Mouse (Mus musculus): ENCODE measurements around the gene Rab20.
A peak's percentile ranks its signal among the peaks of the same experiment; 100 is the strongest.
"Not testable (repeated sequence)": the region's sequence is repeated elsewhere in the genome, so short reads cannot be mapped to it uniquely, and the experiment has no call there.

Gene Rab20

GRCm38 (mm10) chr8:11478807-11479527 is 457 bp upstream of the Rab20 start:
- no peak for DNase-seq

- no peak for DNase-seq
Measured at GRCm38 (mm10) chr8:11477178-11477553, 1.3 kb downstream of the Rab20 start.

- no peak for DNase-seq
Measured at GRCm38 (mm10) chr8:11476338-11477177, 2.0 kb downstream of the Rab20 start.

GRCm38 (mm10) chr8:11475876-11476275 is 2.6 kb downstream of the Rab20 start:
- DNase-seq: no peak

GRCm38 (mm10) chr8:11475397-11475796 is 3.1 kb downstream of the Rab20 start:
- no peak for DNase-seq

GRCm38 (mm10) chr8:11473072-11473471 is 5.4 kb downstream of the Rab20 start:
- no peak for DNase-seq

GRCm38 (mm10) chr8:11471309-11471708 is 7.2 kb downstream of the Rab20 start:
- DNase-seq: no peak

- DNase-seq: no peak
Measured at GRCm38 (mm10) chr8:11470694-11471093, 7.8 kb downstream of the Rab20 start.

- DNase-seq: no peak
Measured at GRCm38 (mm10) chr8:11469095-11469494, 9.4 kb downstream of the Rab20 start.

GRCm38 (mm10) chr8:11466528-11466927 is 12.0 kb downstream of the Rab20 start:
- DNase-seq: not testable (repeated sequence)

GRCm38 (mm10) chr8:11465619-11466018 is 12.9 kb downstream of the Rab20 start:
- DNase-seq: no peak

- no peak for DNase-seq
Measured at GRCm38 (mm10) chr8:11464707-11464964, 13.9 kb downstream of the Rab20 start.

GRCm38 (mm10) chr8:11463889-11464706 is 14.4 kb downstream of the Rab20 start:
- DNase-seq: no peak

- no peak for DNase-seq
Measured at GRCm38 (mm10) chr8:11463541-11463888, 15.0 kb downstream of the Rab20 start.

GRCm38 (mm10) chr8:11462641-11463040 is 15.9 kb downstream of the Rab20 start:
- DNase-seq: no peak

GRCm38 (mm10) chr8:11461847-11462246 is 16.7 kb downstream of the Rab20 start:
- DNase-seq: peak; percentile 72

- no peak for DNase-seq
Measured at GRCm38 (mm10) chr8:11460934-11461333, 17.6 kb downstream of the Rab20 start.

- no peak for DNase-seq
Measured at GRCm38 (mm10) chr8:11459016-11459415, 19.5 kb downstream of the Rab20 start.

GRCm38 (mm10) chr8:11457981-11458836 is 20.3 kb downstream of the Rab20 start:
- DNase-seq: no peak

GRCm38 (mm10) chr8:11457278-11457677 is 21.2 kb downstream of the Rab20 start:
- no peak for DNase-seq

GRCm38 (mm10) chr8:11454228-11454627 is 24.3 kb downstream of the Rab20 start:
- no peak for DNase-seq

- no peak for DNase-seq
Measured at GRCm38 (mm10) chr8:11452974-11453373, 25.5 kb downstream of the Rab20 start.

- DNase-seq: no peak
Measured at GRCm38 (mm10) chr8:11452559-11452958, 26.0 kb downstream of the Rab20 start.
